Mouse (Mus musculus): ENCODE results near the gene Wdr17. TPM values are rescaled to one million over a fixed set of nuclear protein-coding genes. Genes with fewer than 3 reads are reported as not detected.

The Wdr17 gene
- total RNA-seq, 2 experiments from 2014 or later: 0.60 to 0.76 TPM

- peak; percentile 75 to 78 for DNase-seq
These were observed 286.2 kb downstream of the Wdr17 start, which contains the start of gene Spata4 for GRCm38 (mm10) chr8:54600671-54601251. Spata4 (plus strand) TSS chr8:54600781.

GRCm38 (mm10) chr8:54597386-54597785 is 289.6 kb downstream of the Wdr17 start:
- no peak for DNase-seq

GRCm38 (mm10) chr8:54596940-54597339 is 290.0 kb downstream of the Wdr17 start:
- no peak for DNase-seq

- DNase-seq: no peak
These were observed 290.9 kb downstream of the Wdr17 start for GRCm38 (mm10) chr8:54596051-54596450.

- DNase-seq: no peak
These were observed 292.4 kb downstream of the Wdr17 start for GRCm38 (mm10) chr8:54594634-54595033.

GRCm38 (mm10) chr8:54582886-54583285 is 304.1 kb downstream of the Wdr17 start:
- DNase-seq: no peak

GRCm38 (mm10) chr8:54581436-54581835 is 305.5 kb downstream of the Wdr17 start:
- DNase-seq: no peak

Other genes starting within 250 kb of the Wdr17 start
- 1 to 10 TPM; 3.4 to 3.5 TPM for gene Gpm6a, start 67.7 kb upstream of the Wdr17 start, total RNA-seq (2021)

Measured in adrenal gland, postnatal 36 days (tissue).